Mouse (Mus musculus) intestine, embryonic 15.5 days (tissue): ENCODE measurements around the gene Usp34. TPM values are rescaled to one million over a fixed set of nuclear protein-coding genes. Genes with fewer than 3 reads are reported as not detected.
A peak's percentile ranks its signal among the peaks of the same experiment; 100 is the strongest.
"Not testable (repeated sequence)": the region's sequence is repeated elsewhere in the genome, so short reads cannot be mapped to it uniquely, and the experiment has no call there.

ENCODE experiments used
- ATAC-seq: fragments of 200-750 bp; cut with Nextera tagmentation; 2 replicates; pipeline ENCODE4 v1.8.0; 2017; ENCODE audit warnings: moderate TSS enrichment, moderate library complexity
- H3K27ac ChIP-seq: fragments of 300-500 bp; sonication (generic); 2 replicates; pipeline ENCODE4 v1.5.1; 2015; ENCODE audit warnings: mild to moderate bottlenecking, inconsistent platforms
- H3K27me3 ChIP-seq: fragments of 300-500 bp; sonication (generic); replicated peaks from 2 replicates; pipeline ENCODE4 v1.6.1; 2015; ENCODE audit warnings: inconsistent platforms
- H3K36me3 ChIP-seq: fragments of 300-500 bp; sonication (generic); 2 replicates; pipeline ENCODE4 v1.6.1; 2015; ENCODE audit warnings: inconsistent platforms
- H3K4me1 ChIP-seq: fragments of 300-500 bp; sonication (generic); replicated peaks from 2 replicates; pipeline ENCODE4 v1.6.1; 2015; ENCODE audit warnings: inconsistent platforms
- H3K4me2 ChIP-seq: fragments of 300-500 bp; sonication (generic); replicated peaks from 2 replicates; pipeline ENCODE4 v1.6.1; 2015; ENCODE audit warnings: mild to moderate bottlenecking, inconsistent platforms
- H3K4me3 ChIP-seq: fragments of 300-500 bp; sonication (generic); replicated peaks from 2 replicates; pipeline ENCODE4 v1.5.1; 2015; ENCODE audit warnings: inconsistent platforms
- H3K9ac ChIP-seq: fragments of 300-500 bp; sonication (generic); 2 replicates; pipeline ENCODE4 v1.6.1; 2015; ENCODE audit warnings: inconsistent platforms
- H3K9me3 ChIP-seq: fragments of 300-500 bp; sonication (generic); 2 replicates; pipeline ENCODE4 v1.6.1; 2016; ENCODE audit warnings: inconsistent platforms
- WGBS: fragments of 180-500 bp; shearing (Covaris S2); methylation state at CpG from one replicate; pipeline ENCODE4 v1.1.7; 2015; 5-methylcytosine and 5-hydroxymethylcytosine counted together
- polyA plus RNA-seq: library from polyadenylated mRNA; unstranded; fragments of >200 nt; fragmentation: Nextera tagmentation; extraction: Ambion mirVana; gene quantifications from 2 replicates; pipeline ENCODE4 v1.2.1, GENCODE M21; 2015

Gene Usp34
- polyA plus RNA-seq, 1 experiment from 2014 or later = 20.3 TPM

- not testable (repeated sequence) for H3K27me3 ChIP-seq, H3K27ac ChIP-seq, H3K9me3 ChIP-seq, H3K4me2 ChIP-seq, H3K36me3 ChIP-seq, ATAC-seq, H3K4me1 ChIP-seq, H3K4me3 ChIP-seq, H3K9ac ChIP-seq
- 98% methylated on average over 2 of the region's 2 CpGs for WGBS
Observed at GRCm38 (mm10) chr11:23465862-23466261, 159.2 kb downstream of the Usp34 start.

DNA sequence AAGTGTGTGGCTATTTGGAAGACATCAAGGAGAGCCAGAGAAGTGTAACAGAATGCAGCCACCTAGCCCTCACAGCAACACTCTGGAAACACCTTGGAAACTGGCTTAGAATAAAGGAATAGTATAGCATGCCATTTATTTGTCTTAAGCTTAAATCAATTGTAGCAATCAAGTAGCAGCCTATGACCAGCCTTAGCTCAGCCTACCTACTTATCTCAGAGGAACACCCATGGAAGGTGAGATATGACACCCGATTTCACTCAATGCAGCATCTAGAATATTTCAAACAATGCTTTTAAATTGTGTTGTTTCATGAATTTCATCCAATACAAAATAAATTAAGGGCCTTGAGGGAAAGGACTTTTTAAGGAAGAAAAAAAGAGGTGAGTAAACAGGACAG lies 183.3 kb downstream of the Usp34 start:
- Histone ChIP-seq H3K27me3 (no peaks in the 10 kb centered on the region), H3K9me3 (no peaks in the 10 kb centered on the region), H3K4me1 (no peaks in the 10 kb centered on the region), H3K4me2 (no peak overlapping the region), H3K36me3 (peaks cover 44% of the 10 kb centered on the region), H3K27ac (no peak overlapping the region), H3K4me3 (no peak overlapping the region), H3K9ac (no peak overlapping the region)
- WGBS = 90% methylated on average over 1 of the region's 1 CpGs
- no peak for ATAC-seq

GRCm38 (mm10) chr11:23492048-23492790 lies 185.5 kb downstream of the Usp34 start:
- Histone ChIP-seq H3K9ac (no peak overlapping the region), H3K4me1 (peaks cover 16% of the 10 kb centered on the region), H3K9me3 (no peaks in the 10 kb centered on the region), H3K36me3 (peaks cover 40% of the 10 kb centered on the region), H3K4me2 (no peak overlapping the region), H3K27me3 (no peaks in the 10 kb centered on the region), H3K4me3 (no peak overlapping the region), H3K27ac (no peak overlapping the region)
- no peak for ATAC-seq
- 89% methylated on average over 4 of the region's 4 CpGs for WGBS

DNA sequence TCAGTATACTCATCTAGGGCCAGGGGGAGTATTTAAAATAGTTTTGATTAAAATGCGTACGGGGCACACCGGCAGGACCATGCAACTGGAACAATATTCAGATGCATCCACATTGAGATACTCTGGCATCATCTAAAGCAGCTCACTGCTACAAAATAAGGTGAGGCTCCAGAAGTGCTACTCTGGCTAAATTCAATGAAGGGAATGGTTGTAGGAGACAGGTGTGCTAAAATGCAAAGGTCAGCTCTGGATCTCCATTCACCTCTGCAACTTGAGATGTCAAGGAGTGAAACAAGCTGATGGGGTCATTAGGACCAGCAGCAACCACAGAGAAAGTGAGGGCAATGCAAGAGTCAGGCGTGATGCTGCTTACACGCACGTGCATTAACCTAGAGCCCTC lies 188.5 kb downstream of the Usp34 start:
- no peak overlapping the region; the same call in 1 of the 2 replicates for H3K4me2 ChIP-seq
- H3K27ac ChIP-seq = no peak overlapping the region
- H3K36me3 ChIP-seq = peaks cover 29% of the 10 kb centered on the region
- 83% methylated on average over 6 of the region's 6 CpGs for WGBS
- H3K27me3 ChIP-seq = no peaks in the 10 kb centered on the region
- ATAC-seq = no peak
- H3K9me3 ChIP-seq = no peaks in the 10 kb centered on the region
- peaks cover 16% of the 10 kb centered on the region for H3K4me1 ChIP-seq
- no peak overlapping the region for H3K9ac ChIP-seq
- no peak overlapping the region for H3K4me3 ChIP-seq

DNA sequence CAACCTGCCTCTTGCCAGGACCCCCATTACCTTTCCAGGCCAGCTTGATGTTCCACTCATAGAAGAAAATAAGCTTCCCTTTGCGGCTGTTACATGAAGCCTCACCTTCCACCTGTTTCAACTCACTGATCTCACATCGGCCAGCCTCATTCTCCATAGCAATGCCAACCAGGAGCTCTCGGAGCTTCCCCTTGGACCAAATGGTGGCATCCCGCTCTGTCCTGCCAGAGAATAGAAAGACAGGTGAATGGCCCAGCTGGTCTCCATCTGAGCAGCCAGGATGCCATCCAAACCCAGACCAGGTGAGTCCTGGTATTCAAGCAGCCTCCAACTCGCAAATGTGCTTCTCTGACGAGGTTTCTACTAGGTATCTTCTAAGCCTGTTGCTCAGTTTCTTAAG lies 190.0 kb downstream of the Usp34 start:
- Histone ChIP-seq H3K27me3 (no peaks in the 10 kb centered on the region), H3K4me2 (peak overlapping the region; percentile 85), H3K36me3 (peaks cover 15% of the 10 kb centered on the region), H3K9ac (peak overlapping the region; percentile 92), H3K27ac (no peak overlapping the region), H3K4me1 (peaks cover 16% of the 10 kb centered on the region), H3K4me3 (peak overlapping the region; percentile 90), H3K9me3 (no peaks in the 10 kb centered on the region)
- ATAC-seq = no peak
- 40% methylated on average over 6 of the region's 6 CpGs for WGBS

DNA sequence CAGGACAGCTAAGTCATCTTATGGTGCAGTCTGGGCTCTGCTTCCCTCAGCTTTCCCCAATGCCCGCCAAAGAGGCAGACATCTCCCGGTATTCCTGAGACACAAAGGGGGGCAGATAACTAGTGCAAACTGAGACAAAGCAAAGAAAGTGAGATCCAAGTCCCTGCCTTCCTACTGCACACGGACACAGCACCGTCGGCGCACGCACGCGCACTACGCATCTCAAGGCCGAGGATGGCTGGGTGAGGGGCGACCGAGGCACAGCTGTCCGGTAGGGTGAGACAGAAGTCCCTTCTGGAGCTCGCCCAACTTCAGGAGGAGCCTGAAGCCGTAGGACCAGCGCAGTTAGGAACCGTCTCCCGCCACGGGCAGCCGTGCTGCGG lies 190.6 kb downstream of the Usp34 start:
- no peaks in the 10 kb centered on the region for H3K9me3 ChIP-seq
- H3K4me2 ChIP-seq = peak overlapping the region; percentile 85
- H3K4me3 ChIP-seq = peak overlapping the region; percentile 90
- peak overlapping the region; percentile 92 for H3K9ac ChIP-seq
- no peaks in the 10 kb centered on the region for H3K27me3 ChIP-seq
- peaks cover 14% of the 10 kb centered on the region for H3K36me3 ChIP-seq
- H3K27ac ChIP-seq = peak overlapping the region; percentile 96
- peak; percentile 87 for ATAC-seq
- WGBS = under 1% methylated on average over 22 of the region's 22 CpGs
- H3K4me1 ChIP-seq = peaks cover 16% of the 10 kb centered on the region

GRCm38 (mm10) chr11:23497718-23498509 lies 191.2 kb downstream of the Usp34 start, which contains the start of gene Ahsa2:
Gene Ahsa2 (minus strand): TSS chr11:23498030.
- H3K9me3 ChIP-seq = no peaks in the 10 kb centered on the region
- H3K4me3 ChIP-seq = peak within 1 kb of the TSS; percentile 90
- peaks cover 8% of the 10 kb centered on the region for H3K36me3 ChIP-seq
- no peaks in the 10 kb centered on the region for H3K27me3 ChIP-seq
- peak within 1 kb of the TSS; percentile 96 for H3K27ac ChIP-seq
- peak; percentile 98 for ATAC-seq
- peak within 1 kb of the TSS; percentile 85 for H3K4me2 ChIP-seq
- under 1% methylated on average over 63 of the region's 66 CpGs for WGBS
- H3K9ac ChIP-seq = peak within 1 kb of the TSS; percentile 92
- H3K4me1 ChIP-seq = peaks cover 16% of the 10 kb centered on the region

DNA sequence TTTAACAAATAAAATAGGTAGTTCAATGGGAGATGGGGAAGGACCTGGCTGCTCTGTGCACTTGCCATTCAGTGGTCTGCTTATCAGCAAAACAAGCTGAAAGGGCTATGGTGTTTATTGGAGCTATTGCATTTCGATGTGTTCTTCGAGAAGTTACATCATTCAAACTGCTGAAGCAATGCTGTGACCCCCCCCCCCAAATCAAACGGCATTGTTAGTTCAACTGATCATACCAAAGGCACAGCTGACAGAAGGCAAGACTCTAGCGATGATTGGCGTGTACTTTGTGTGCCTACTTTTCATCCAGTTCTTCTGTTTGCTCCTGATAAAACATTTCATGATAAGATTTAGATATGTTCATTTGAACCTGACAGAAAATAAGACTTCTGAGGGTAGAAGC lies 191.9 kb downstream of the Usp34 start:
- Histone ChIP-seq H3K4me1 (peaks cover 16% of the 10 kb centered on the region), H3K4me3 (peak overlapping the region; percentile 48), H3K9me3 (no peaks in the 10 kb centered on the region), H3K36me3 (peaks cover 5% of the 10 kb centered on the region; the same call in 1 of the 2 replicates), H3K27ac (no peak overlapping the region), H3K27me3 (no peaks in the 10 kb centered on the region), H3K9ac (no peak overlapping the region), H3K4me2 (peak overlapping the region; percentile 77)
- WGBS = 36% methylated on average over 5 of the region's 5 CpGs
- no peak for ATAC-seq

DNA sequence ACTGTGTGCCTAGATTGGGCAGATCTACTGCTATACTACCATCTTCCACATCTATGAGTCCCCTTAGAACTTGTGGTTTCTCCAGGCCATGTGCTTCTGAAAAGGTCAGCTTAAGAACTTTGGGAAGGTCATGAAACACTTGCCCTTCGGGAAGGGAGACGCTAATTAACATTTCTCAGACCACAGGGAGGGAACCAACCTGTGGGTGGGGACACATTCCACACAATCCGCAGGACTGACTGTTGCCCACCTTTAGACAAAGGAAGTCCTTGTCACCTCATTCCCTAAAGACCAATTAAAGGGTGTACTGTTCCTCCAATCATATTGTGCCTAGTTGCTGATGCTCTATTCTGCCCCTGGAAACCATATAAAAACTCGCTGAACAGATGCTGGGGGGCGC lies 198.1 kb downstream of the Usp34 start:
- not testable (repeated sequence) for H3K9me3 ChIP-seq

GRCm38 (mm10) chr11:23514785-23515184 lies 208.1 kb downstream of the Usp34 start:
- ATAC-seq, H3K9me3 ChIP-seq, H3K9ac ChIP-seq, H3K27me3 ChIP-seq, H3K4me3 ChIP-seq, H3K27ac ChIP-seq, H3K4me1 ChIP-seq, H3K36me3 ChIP-seq, H3K4me2 ChIP-seq: not testable (repeated sequence)
- 46% methylated on average over 4 of the region's 4 CpGs for WGBS

More for the DNA sequence above, 198.1 kb downstream of the Usp34 start:
- not testable (repeated sequence) for H3K36me3 ChIP-seq, H3K4me3 ChIP-seq, ATAC-seq, H3K9ac ChIP-seq, H3K27me3 ChIP-seq, H3K27ac ChIP-seq, H3K4me2 ChIP-seq, H3K4me1 ChIP-seq
- WGBS = 71% methylated on average over 5 of the region's 5 CpGs

- Histone ChIP-seq H3K36me3 (no peaks in the 10 kb centered on the region), H3K27me3 (no peaks in the 10 kb centered on the region), H3K4me3 (no peak overlapping the region), H3K9ac (no peak overlapping the region), H3K4me1 (no peaks in the 10 kb centered on the region), H3K9me3 (no peaks in the 10 kb centered on the region), H3K4me2 (no peak overlapping the region), H3K27ac (no peak overlapping the region)
- ATAC-seq = no peak
- WGBS = 73% methylated on average over 2 of the region's 2 CpGs
Observed at GRCm38 (mm10) chr11:23515315-23515714, 208.6 kb downstream of the Usp34 start.

GRCm38 (mm10) chr11:23518981-23519380 lies 212.3 kb downstream of the Usp34 start:
- no peaks in the 10 kb centered on the region for H3K9me3 ChIP-seq
- H3K27me3 ChIP-seq = no peaks in the 10 kb centered on the region
- no peak overlapping the region for H3K9ac ChIP-seq
- WGBS = 83% methylated on average over 3 of the region's 3 CpGs
- no peak for ATAC-seq
- no peaks in the 10 kb centered on the region for H3K36me3 ChIP-seq
- no peak overlapping the region for H3K4me2 ChIP-seq
- H3K27ac ChIP-seq = no peak overlapping the region
- H3K4me1 ChIP-seq = no peaks in the 10 kb centered on the region
- no peak overlapping the region for H3K4me3 ChIP-seq
